Mouse (Mus musculus) limb, embryonic 13.5 days (tissue): Measurements from ENCODE around the gene Hmgxb4. TPM values are rescaled to one million over a fixed set of nuclear protein-coding genes. Genes with fewer than 3 reads are reported as not detected.
A peak's percentile ranks its signal among the peaks of the same experiment; 100 is the strongest.
"Not testable (repeated sequence)": the region's sequence is repeated elsewhere in the genome, so short reads cannot be mapped to it uniquely, and the experiment has no call there.

Experiments
- ATAC-seq: fragments of 200-750 bp; cut with Nextera tagmentation; 2 replicates; pipeline ENCODE4 v1.8.0; 2017; ENCODE audit warnings: low read depth, moderate number of reproducible peaks, moderate TSS enrichment; ENCODE audit not compliant: low FRiP score
- H3K27ac ChIP-seq: fragments of 300-500 bp; sonication (generic); 2 replicates; pipeline ENCODE4 v1.5.1; 2015; ENCODE audit warnings: inconsistent platforms, mild to moderate bottlenecking, moderate library complexity
- H3K27me3 ChIP-seq: fragments of 300-500 bp; sonication (generic); 2 replicates; pipeline ENCODE4 v1.6.1; 2015; ENCODE audit warnings: mild to moderate bottlenecking, inconsistent platforms
- H3K36me3 ChIP-seq: fragments of 300-500 bp; sonication (generic); 2 replicates; pipeline ENCODE4 v1.6.1; 2015; ENCODE audit warnings: inconsistent platforms, mild to moderate bottlenecking, moderate library complexity
- H3K4me1 ChIP-seq: fragments of 300-500 bp; sonication (generic); 2 replicates; pipeline ENCODE4 v1.6.1; 2015; ENCODE audit warnings: inconsistent platforms
- H3K4me2 ChIP-seq: fragments of 300-500 bp; sonication (generic); replicated peaks from 2 replicates; pipeline ENCODE4 v1.6.1; 2015; ENCODE audit warnings: inconsistent platforms, mild to moderate bottlenecking, moderate library complexity
- H3K4me3 ChIP-seq: fragments of 300-500 bp; sonication (generic); 2 replicates; pipeline ENCODE4 v1.5.1; 2015; ENCODE audit warnings: moderate library complexity, mild to moderate bottlenecking, inconsistent platforms
- H3K9ac ChIP-seq: fragments of 300-500 bp; sonication (generic); 2 replicates; pipeline ENCODE4 v1.6.1; 2015; ENCODE audit warnings: mild to moderate bottlenecking, inconsistent platforms
- H3K9me3 ChIP-seq: fragments of 300-500 bp; sonication (generic); 2 replicates; pipeline ENCODE4 v1.6.1; 2016; ENCODE audit warnings: inconsistent platforms
- WGBS: fragments of 180-500 bp; shearing (Covaris S2); methylation state at CpG from one replicate; pipeline ENCODE4 v1.1.7; 2015; 5-methylcytosine and 5-hydroxymethylcytosine counted together
- polyA plus RNA-seq: library from polyadenylated mRNA; unstranded; fragments of >200 nt; fragmentation: Nextera tagmentation; extraction: Ambion mirVana; gene quantifications from 2 replicates; pipeline ENCODE4 v1.2.1, GENCODE M21; 2015

The Hmgxb4 gene
- 46.8 and 48.6 TPM in 2 replicates for polyA plus RNA-seq

DNA sequence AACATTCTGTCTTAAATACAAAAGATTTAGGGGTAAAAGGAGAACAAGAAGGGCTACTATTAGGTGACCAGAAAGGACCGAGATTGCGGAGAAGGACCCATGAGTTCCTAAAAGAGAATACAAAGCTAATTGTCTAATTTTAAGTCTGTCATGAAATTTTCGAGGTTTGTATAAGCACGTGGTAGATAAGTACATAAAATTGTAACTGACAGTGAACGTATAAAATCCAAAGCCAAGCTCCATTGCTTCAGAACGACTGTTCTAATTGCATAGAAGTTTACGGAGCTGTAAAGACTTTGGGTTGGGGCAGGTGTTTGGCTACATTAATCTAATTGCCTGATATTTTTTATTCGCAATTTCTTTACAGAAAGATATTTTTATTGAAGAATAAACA is at the start of gene Hmgxb4:
Gene Hmgxb4 (plus strand): TSS at position 276 of the 394 bp plus-strand sequence.
- Histone ChIP-seq H3K4me2 (peak within 1 kb of the TSS; percentile 68), H3K9ac (peak within 1 kb of the TSS; percentile 98), H3K36me3 (no peaks in the 10 kb centered on the region), H3K4me1 (peaks cover 11% of the 10 kb centered on the region), H3K9me3 (no peaks in the 10 kb centered on the region), H3K27me3 (no peaks in the 10 kb centered on the region), H3K4me3 (peak within 1 kb of the TSS; percentile 90), H3K27ac (peak within 1 kb of the TSS; percentile 95)
- 10% methylated on average over 8 of the region's 8 CpGs for WGBS
- peak; percentile 10; the same call in 1 of the 2 replicates for ATAC-seq

DNA sequence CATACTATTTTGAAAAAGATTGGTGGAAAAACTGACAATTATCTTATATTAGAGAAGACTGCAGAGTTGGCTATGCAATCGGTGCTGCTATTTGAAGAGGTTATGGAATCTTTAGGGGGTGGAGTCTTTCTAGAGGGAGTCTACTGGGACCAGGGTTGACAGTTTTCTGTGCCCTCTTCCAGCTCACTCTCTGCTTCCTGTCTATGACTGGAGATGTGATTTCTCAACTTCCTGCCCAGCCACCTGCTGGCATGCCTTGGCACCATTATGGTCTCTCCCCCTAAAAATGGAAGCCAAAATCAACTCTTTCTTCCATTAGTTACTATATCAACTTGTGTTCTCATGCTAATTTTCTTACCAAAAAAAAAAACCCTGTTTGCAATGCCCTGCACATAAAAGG is 43.7 kb upstream of the Hmgxb4 start:
- Histone ChIP-seq H3K9me3 (no peaks in the 10 kb centered on the region), H3K4me1 (no peaks in the 10 kb centered on the region), H3K36me3 (no peaks in the 10 kb centered on the region), H3K27me3 (no peaks in the 10 kb centered on the region), H3K4me2 (no peak overlapping the region), H3K4me3 (no peak overlapping the region), H3K27ac (no peak overlapping the region), H3K9ac (no peak overlapping the region)
- WGBS, result 88% methylated on average over 1 of the region's 1 CpGs
- no peak for ATAC-seq

- Histone ChIP-seq H3K4me1 (no peaks in the 10 kb centered on the region), H3K27ac (no peak overlapping the region), H3K9ac (no peak overlapping the region), H3K36me3 (no peaks in the 10 kb centered on the region), H3K9me3 (no peaks in the 10 kb centered on the region), H3K27me3 (no peaks in the 10 kb centered on the region), H3K4me2 (no peak overlapping the region), H3K4me3 (no peak overlapping the region)
- no peak for ATAC-seq
- 68% methylated on average over 5 of the region's 5 CpGs for WGBS
Observed at GRCm38 (mm10) chr8:74963983-74964382, 29.2 kb upstream of the Hmgxb4 start.

GRCm38 (mm10) chr8:74970286-74970685 is 22.9 kb upstream of the Hmgxb4 start:
- WGBS, result 93% methylated on average over 3 of the region's 3 CpGs
- not testable (repeated sequence) for H3K27ac ChIP-seq, H3K4me1 ChIP-seq, H3K27me3 ChIP-seq, H3K9me3 ChIP-seq, ATAC-seq, H3K9ac ChIP-seq, H3K4me2 ChIP-seq, H3K36me3 ChIP-seq, H3K4me3 ChIP-seq

DNA sequence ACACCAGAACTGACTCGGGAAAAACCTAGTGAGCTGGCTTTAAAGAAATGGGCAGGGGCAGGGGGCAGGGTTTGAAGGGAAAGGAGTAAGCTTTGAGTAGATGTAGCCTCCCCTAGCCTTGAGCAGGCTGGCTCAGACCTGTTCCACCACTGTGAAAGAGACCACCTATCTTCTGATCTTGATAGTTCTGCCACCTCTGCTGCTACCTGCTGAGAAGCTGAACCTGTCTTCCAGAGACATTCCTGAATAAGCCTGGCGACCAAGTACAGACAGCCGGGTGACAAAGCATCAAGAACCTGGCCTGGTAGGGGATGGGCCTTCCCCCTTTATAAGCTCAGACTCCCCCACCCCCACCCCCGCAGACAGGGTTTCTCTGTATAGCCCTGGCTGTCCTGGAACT is 21.5 kb upstream of the Hmgxb4 start:
- no peaks in the 10 kb centered on the region for H3K27me3 ChIP-seq
- no peak overlapping the region for H3K4me2 ChIP-seq
- no peak overlapping the region for H3K9ac ChIP-seq
- no peak overlapping the region for H3K27ac ChIP-seq
- H3K4me1 ChIP-seq, result no peaks in the 10 kb centered on the region
- WGBS, result 78% methylated on average over 4 of the region's 4 CpGs
- no peak for ATAC-seq
- H3K4me3 ChIP-seq, result no peak overlapping the region
- no peaks in the 10 kb centered on the region for H3K36me3 ChIP-seq
- no peaks in the 10 kb centered on the region for H3K9me3 ChIP-seq

DNA sequence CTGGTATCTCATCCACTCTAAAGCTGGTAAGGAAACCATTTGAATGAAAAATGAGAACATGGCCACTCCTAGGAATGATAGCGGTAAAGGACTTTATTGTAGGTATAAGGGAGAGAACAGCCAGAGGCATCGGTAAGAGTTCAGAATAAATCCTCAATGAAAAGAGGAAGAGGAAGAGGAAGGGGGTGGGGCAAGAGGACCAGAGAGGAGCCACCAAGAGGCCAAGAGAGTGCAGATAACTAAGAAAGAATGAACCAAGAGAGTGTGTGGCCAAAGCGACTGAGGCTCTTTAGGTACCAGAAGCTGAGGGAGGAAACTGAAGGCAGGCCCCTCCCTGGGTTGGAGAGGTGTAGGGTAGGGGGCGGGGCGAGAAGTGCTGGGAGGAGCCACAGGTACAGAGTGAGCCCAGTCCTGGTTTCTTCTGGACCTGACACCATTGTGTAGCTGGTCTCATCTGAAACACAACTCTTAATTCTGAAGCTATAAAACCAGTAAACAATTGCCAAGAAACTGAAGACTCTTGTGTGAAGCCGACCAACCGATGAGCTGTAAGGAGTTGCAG is 20.8 kb upstream of the Hmgxb4 start:
- H3K9ac ChIP-seq, result no peak overlapping the region
- H3K27ac ChIP-seq, result no peak overlapping the region
- H3K36me3 ChIP-seq, result no peaks in the 10 kb centered on the region
- H3K27me3 ChIP-seq, result no peaks in the 10 kb centered on the region
- no peak overlapping the region for H3K4me2 ChIP-seq
- H3K4me1 ChIP-seq, result no peaks in the 10 kb centered on the region
- H3K9me3 ChIP-seq, result no peaks in the 10 kb centered on the region
- 79% methylated on average over 7 of the region's 7 CpGs for WGBS
- no peak overlapping the region for H3K4me3 ChIP-seq
- no peak for ATAC-seq

DNA sequence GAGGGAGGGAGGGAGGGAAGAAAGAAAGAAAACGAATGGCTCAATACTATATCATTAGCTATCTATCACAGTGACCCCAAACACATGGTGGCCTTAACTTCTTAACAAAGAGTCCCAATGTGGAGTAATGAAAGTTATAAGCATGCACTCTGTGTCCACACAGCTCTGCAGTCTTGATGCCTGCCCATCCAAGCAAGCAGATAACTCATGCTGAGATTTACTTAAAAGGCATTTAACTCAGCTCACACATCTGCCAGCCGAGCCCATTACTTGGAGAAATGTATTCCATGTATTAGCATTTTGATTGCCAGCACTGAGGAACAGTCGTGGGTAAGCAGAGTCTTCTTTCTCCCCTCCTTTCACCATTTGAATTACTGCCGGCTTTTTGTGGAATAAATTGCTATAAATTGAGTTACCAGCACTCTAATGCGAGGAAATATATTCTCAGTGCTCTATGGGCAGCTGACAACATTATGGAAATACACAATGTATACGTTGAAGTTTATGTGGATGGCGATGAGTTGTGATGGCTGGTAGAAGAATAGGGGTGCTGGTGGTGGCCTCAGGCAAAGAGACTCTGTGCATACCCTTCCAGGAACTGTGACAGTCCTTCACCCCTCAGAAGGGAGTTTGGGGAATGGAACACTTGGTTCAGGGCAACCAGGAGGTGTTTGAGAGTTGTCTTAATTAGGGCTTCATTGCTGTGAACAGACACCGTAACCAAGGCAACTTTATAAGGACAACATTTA is 19.9 kb upstream of the Hmgxb4 start:
- no peak for ATAC-seq
- WGBS, result 78% methylated on average over 8 of the region's 8 CpGs
- H3K36me3 ChIP-seq, result no peaks in the 10 kb centered on the region

GRCm38 (mm10) chr8:74973904-74974303 is 19.3 kb upstream of the Hmgxb4 start:
- Histone ChIP-seq H3K36me3 (no peaks in the 10 kb centered on the region), H3K9me3 (no peaks in the 10 kb centered on the region), H3K4me3 (no peak overlapping the region), H3K9ac (no peak overlapping the region), H3K27me3 (no peaks in the 10 kb centered on the region), H3K27ac (no peak overlapping the region), H3K4me1 (no peaks in the 10 kb centered on the region), H3K4me2 (no peak overlapping the region)
- no peak for ATAC-seq
- WGBS, result 73% methylated on average over 2 of the region's 2 CpGs

More for the DNA sequence above, 19.9 kb upstream of the Hmgxb4 start:
- Histone ChIP-seq H3K27ac (no peak overlapping the region), H3K4me3 (no peak overlapping the region), H3K9ac (no peak overlapping the region), H3K4me2 (no peak overlapping the region), H3K4me1 (no peaks in the 10 kb centered on the region), H3K27me3 (no peaks in the 10 kb centered on the region), H3K9me3 (no peaks in the 10 kb centered on the region)

GRCm38 (mm10) chr8:74977427-74977826 is 15.7 kb upstream of the Hmgxb4 start:
- Histone ChIP-seq H3K4me2 (no peak overlapping the region), H3K36me3 (no peaks in the 10 kb centered on the region), H3K27me3 (no peaks in the 10 kb centered on the region), H3K9ac (no peak overlapping the region), H3K4me1 (no peaks in the 10 kb centered on the region), H3K9me3 (no peaks in the 10 kb centered on the region), H3K27ac (no peak overlapping the region), H3K4me3 (no peak overlapping the region)
- no peak for ATAC-seq
- WGBS, result 71% methylated on average over 1 of the region's 1 CpGs

DNA sequence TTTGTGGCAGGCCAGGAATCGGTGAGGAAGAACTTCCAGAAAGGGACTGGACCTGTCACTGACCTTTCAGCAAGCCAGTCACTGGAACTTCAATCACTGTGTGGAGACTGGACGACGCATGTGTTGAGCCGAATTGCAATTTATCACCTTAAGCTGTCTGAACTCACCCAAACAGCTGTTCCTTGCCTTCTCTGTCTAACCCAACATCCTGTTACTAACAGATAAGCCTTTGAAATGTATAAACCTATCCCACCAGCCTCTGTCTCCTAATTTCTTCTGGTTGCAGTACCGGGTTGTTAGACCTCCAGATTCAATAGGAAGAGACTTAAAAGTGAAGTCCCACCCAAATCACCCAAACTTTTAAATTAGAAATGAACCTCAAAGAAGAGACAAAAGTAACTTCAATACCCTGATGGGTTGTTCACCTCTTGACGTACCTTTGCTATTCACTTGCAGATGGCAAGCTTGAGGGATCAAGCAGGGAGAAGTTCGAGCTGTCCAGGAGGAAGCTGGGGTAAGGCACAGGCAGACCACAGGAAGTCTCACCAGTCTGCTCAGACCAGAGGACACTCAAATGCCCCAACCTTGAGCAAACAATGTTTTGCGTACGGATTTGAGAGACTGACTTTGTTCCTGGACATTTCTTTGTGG is 13.0 kb upstream of the Hmgxb4 start:
- Histone ChIP-seq H3K9me3 (no peaks in the 10 kb centered on the region), H3K4me1 (no peaks in the 10 kb centered on the region), H3K36me3 (no peaks in the 10 kb centered on the region), H3K27ac (no peak overlapping the region), H3K4me3 (no peak overlapping the region), H3K9ac (no peak overlapping the region), H3K27me3 (no peaks in the 10 kb centered on the region), H3K4me2 (no peak overlapping the region)
- 45% methylated on average over 9 of the region's 9 CpGs for WGBS
- ATAC-seq, result no peak

DNA sequence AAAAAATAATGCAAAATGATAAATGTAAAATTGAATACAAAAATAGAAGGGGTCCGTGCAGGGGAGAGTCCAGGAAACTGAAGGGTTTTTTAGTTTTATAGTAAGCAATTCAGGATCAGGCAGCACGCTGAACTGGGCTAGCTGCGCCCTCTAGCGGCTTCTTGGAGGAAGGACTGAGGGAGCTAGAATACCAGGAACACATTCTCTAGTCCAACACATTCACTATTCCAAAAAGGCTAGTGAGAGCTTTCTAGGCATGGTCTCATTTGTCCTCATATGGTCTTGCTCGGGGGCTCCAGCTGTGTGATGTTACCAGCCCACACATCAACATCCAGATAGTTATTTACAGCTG is 12.5 kb upstream of the Hmgxb4 start:
- WGBS, result 1% methylated on average over 5 of the region's 5 CpGs
- H3K4me3 ChIP-seq, result no peak overlapping the region
- H3K9ac ChIP-seq, result no peak overlapping the region
- no peak overlapping the region for H3K27ac ChIP-seq
- no peaks in the 10 kb centered on the region for H3K36me3 ChIP-seq
- no peaks in the 10 kb centered on the region for H3K9me3 ChIP-seq
- peak; percentile 48; the same call in 1 of the 2 replicates for ATAC-seq
- H3K27me3 ChIP-seq, result no peaks in the 10 kb centered on the region
- H3K4me1 ChIP-seq, result no peaks in the 10 kb centered on the region
- H3K4me2 ChIP-seq, result no peak overlapping the region

GRCm38 (mm10) chr8:74981809-74982208 is 11.3 kb upstream of the Hmgxb4 start:
- Histone ChIP-seq H3K27me3 (no peaks in the 10 kb centered on the region), H3K4me3 (no peak overlapping the region), H3K27ac (no peak overlapping the region), H3K4me2 (no peak overlapping the region), H3K9me3 (no peaks in the 10 kb centered on the region), H3K9ac (no peak overlapping the region), H3K36me3 (no peaks in the 10 kb centered on the region), H3K4me1 (no peaks in the 10 kb centered on the region)
- 88% methylated on average over 6 of the region's 6 CpGs for WGBS
- no peak for ATAC-seq
